Mouse (Mus musculus) v-Abl transformed pro-B cells (cell line): ENCODE data around the gene Dgki.

Source experiments
- in situ Hi-C, 2 experiments: fragments of 400-800 bp; cut with MboI; formaldehyde crosslinking; loops; one replicate each; pipeline ENCODE4 v1.15.1; 2025; ENCODE audit not compliant: unreplicated experiment in 2 of 2

Gene Dgki

GRCm38 (mm10) chr6:37242769-37243121 is 57.2 kb downstream of the Dgki start:
- in situ Hi-C loops, result no loop called here

GRCm38 (mm10) chr6:37242100-37242768 is 57.8 kb downstream of the Dgki start:
- in situ Hi-C loops, result no loop called here

GRCm38 (mm10) chr6:37241434-37241833 is 58.5 kb downstream of the Dgki start:
- in situ Hi-C loops, result no loop called here

- in situ Hi-C loops, result no loop called here
These were observed 59.8 kb downstream of the Dgki start for GRCm38 (mm10) chr6:37240140-37240539.

- in situ Hi-C loops, result no loop called here
These were observed 63.1 kb downstream of the Dgki start for GRCm38 (mm10) chr6:37236893-37237292.

- in situ Hi-C loops, result no loop called here
These were observed 68.8 kb downstream of the Dgki start for GRCm38 (mm10) chr6:37231148-37231547.

GRCm38 (mm10) chr6:37222947-37223510 is 77.0 kb downstream of the Dgki start:
- in situ Hi-C loops, result no loop called here

- in situ Hi-C loops, result no loop called here
These were observed 78.0 kb downstream of the Dgki start for GRCm38 (mm10) chr6:37222016-37222415.

GRCm38 (mm10) chr6:37219110-37219509 is 80.9 kb downstream of the Dgki start:
- in situ Hi-C loops, result no loop called here

GRCm38 (mm10) chr6:37216342-37216763 is 83.6 kb downstream of the Dgki start:
- in situ Hi-C loops, result no loop called here

- in situ Hi-C loops, result no loop called here
These were observed 84.3 kb downstream of the Dgki start for GRCm38 (mm10) chr6:37215655-37216054.

- in situ Hi-C loops, result no loop called here
These were observed 87.1 kb downstream of the Dgki start for GRCm38 (mm10) chr6:37212930-37213329.

GRCm38 (mm10) chr6:37211545-37212247 is 88.3 kb downstream of the Dgki start:
- in situ Hi-C loops, result no loop called here

- in situ Hi-C loops, result no loop called here
These were observed 97.1 kb downstream of the Dgki start for GRCm38 (mm10) chr6:37202901-37203300.

- in situ Hi-C loops, result no loop called here
These were observed 99.1 kb downstream of the Dgki start for GRCm38 (mm10) chr6:37200840-37201239.

GRCm38 (mm10) chr6:37199502-37199901 is 100.5 kb downstream of the Dgki start:
- in situ Hi-C loops, result no loop called here

GRCm38 (mm10) chr6:37197745-37198144 is 102.2 kb downstream of the Dgki start:
- in situ Hi-C loops, result no loop called here

- in situ Hi-C loops, result no loop called here
These were observed 103.1 kb downstream of the Dgki start for GRCm38 (mm10) chr6:37196870-37197269.

GRCm38 (mm10) chr6:37195766-37196165 is 104.2 kb downstream of the Dgki start:
- in situ Hi-C loops, result no loop called here

GRCm38 (mm10) chr6:37181961-37182360 is 118.0 kb downstream of the Dgki start:
- in situ Hi-C loops, result no loop called here

- in situ Hi-C loops, result no loop called here
These were observed 128.7 kb downstream of the Dgki start for GRCm38 (mm10) chr6:37171149-37171832.
